Mouse (Mus musculus) MEL (cell line): Measurements from ENCODE around the gene Trappc12. TPM values are rescaled to one million over a fixed set of nuclear protein-coding genes. Genes with fewer than 3 reads are reported as not detected.

Experiments used
- DNase-seq: peaks from one replicate; pipeline ENCODE4 v3.0.0; 2011; ENCODE audit warnings: low read depth, low spot score
- H3K27ac ChIP-seq: 2 replicates; pipeline ENCODE4 v1.5.1; 2012; ENCODE audit warnings: low read depth, mild to moderate bottlenecking, control low read depth, low read length, moderate library complexity; ENCODE audit not compliant: control insufficient read depth
- H3K27me3 ChIP-seq, 2 experiments: fragments of 150-350 bp in 1 of 2; sonication (generic) in 1 of 2; 2 replicates each; pipeline ENCODE4 v1.6.1; 2012; ENCODE audit warnings: low read length in 2 of 2, mild to moderate bottlenecking in 2 of 2, improper control_type of control experiment in 1 of 2, moderate library complexity in 1 of 2; ENCODE audit not compliant: insufficient read depth in 2 of 2, control insufficient read depth in 1 of 2
- H3K36me3 ChIP-seq, 2 experiments: 2 replicates each; pipeline ENCODE4 v1.6.1; 2012 to 2014; ENCODE audit warnings: low read length in 2 of 2, improper control_type of control experiment in 1 of 2, inconsistent platforms in 1 of 2, mild to moderate bottlenecking in 1 of 2; ENCODE audit not compliant: insufficient read depth in 2 of 2, control insufficient read depth in 1 of 2
- H3K4me1 ChIP-seq, 2 experiments: fragments of 150-350 bp in 1 of 2; sonication (generic) in 1 of 2; 2 replicates each; pipeline ENCODE4 v1.6.1; 2012; ENCODE audit warnings: low read length in 2 of 2, improper control_type of control experiment in 1 of 2, mild to moderate bottlenecking in 1 of 2; ENCODE audit not compliant: insufficient read depth in 2 of 2, control insufficient read depth in 1 of 2
- H3K4me3 ChIP-seq, 2 experiments: fragments of 150-350 bp in 1 of 2; sonication (generic) in 1 of 2; 2 replicates each; pipeline ENCODE4 v1.5.1; 2012; ENCODE audit warnings: low read depth in 2 of 2, low read length in 2 of 2, mild to moderate bottlenecking in 2 of 2, moderate library complexity in 2 of 2, control low read depth in 1 of 2, improper control_type of control experiment in 1 of 2; ENCODE audit not compliant: control insufficient read depth in 1 of 2, insufficient read depth in 1 of 2
- H3K79me2 ChIP-seq: 2 replicates; pipeline ENCODE4 v1.6.1; 2012; ENCODE audit warnings: mild to moderate bottlenecking, low read length, moderate library complexity; ENCODE audit not compliant: control insufficient read depth, poor library complexity, insufficient read depth
- H3K9ac ChIP-seq: 2 replicates; pipeline ENCODE4 v1.6.1; 2012; ENCODE audit warnings: low read depth, mild to moderate bottlenecking, control low read depth, low read length, moderate library complexity; ENCODE audit not compliant: control insufficient read depth, poor library complexity, severe bottlenecking
- H3K9me3 ChIP-seq: fragments of 150-350 bp; sonication (generic); replicated peaks from 2 replicates; pipeline ENCODE4 v1.6.1; 2012; ENCODE audit warnings: mild to moderate bottlenecking, low read length, improper control_type of control experiment, moderate library complexity; ENCODE audit not compliant: insufficient read depth
- BHLHE40 ChIP-seq: IDR thresholded peaks from 2 replicates; pipeline ENCODE4 v1.6.1; 2012; ENCODE audit warnings: low read depth, mild to moderate bottlenecking, inconsistent platforms, low read length, improper control_type of control experiment, borderline replicate concordance
- CTCF ChIP-seq, 3 experiments: IDR thresholded peaks in 2 of 3; conservative IDR thresholded peaks in 1 of 3; 2 replicates each; pipeline ENCODE4 v1.5.1; 2011 to 2012; ENCODE audit warnings: low read length in 3 of 3, low read depth in 2 of 3, mild to moderate bottlenecking in 2 of 3, improper control_type of control experiment in 1 of 3, inconsistent platforms in 1 of 3, mixed read lengths in 1 of 3, moderate library complexity in 1 of 3; ENCODE audit not compliant: control insufficient read depth in 1 of 3, insufficient read depth in 1 of 3, poor library complexity in 1 of 3, severe bottlenecking in 1 of 3
- EP300 ChIP-seq, 2 experiments: IDR thresholded peaks; 2 replicates each; pipeline ENCODE4 v1.6.1; 2011; ENCODE audit warnings: improper control_type of control experiment in 2 of 2, low read length in 2 of 2, low read depth in 1 of 2, mild to moderate bottlenecking in 1 of 2
- ETS1 ChIP-seq: IDR thresholded peaks from 2 replicates; pipeline ENCODE4 v1.6.1; 2012; ENCODE audit warnings: low read depth, mild to moderate bottlenecking, inconsistent platforms, low read length, improper control_type of control experiment, moderate library complexity
- GATA1 ChIP-seq: IDR thresholded peaks from 2 replicates; pipeline ENCODE4 v1.6.1; 2011; ENCODE audit warnings: low read depth, low read length, improper control_type of control experiment
- MEF2A ChIP-seq: IDR thresholded peaks from 2 replicates; pipeline ENCODE4 v1.6.1; 2014; ENCODE audit warnings: low read depth, mild to moderate bottlenecking, inconsistent platforms, low read length, improper control_type of control experiment; ENCODE audit not compliant: poor library complexity, insufficient replicate concordance, severe bottlenecking; ENCODE audit errors: extremely low read depth
- MYB ChIP-seq: IDR thresholded peaks from 2 replicates; pipeline ENCODE4 v1.6.1; 2011; ENCODE audit warnings: mild to moderate bottlenecking, low read depth, low read length, improper control_type of control experiment
- MYC ChIP-seq: IDR thresholded peaks from 2 replicates; pipeline ENCODE4 v1.6.1; 2011; ENCODE audit warnings: low read depth, mild to moderate bottlenecking, low read length, improper control_type of control experiment, moderate library complexity
- NRF1 ChIP-seq: IDR thresholded peaks from 2 replicates; pipeline ENCODE4 v1.6.1; 2014; ENCODE audit warnings: low read depth, mild to moderate bottlenecking, inconsistent platforms, low read length, improper control_type of control experiment, moderate library complexity; ENCODE audit not compliant: poor library complexity, insufficient read depth, severe bottlenecking
- RAD21 ChIP-seq: IDR thresholded peaks from 2 replicates; pipeline ENCODE4 v1.6.1; 2011; ENCODE audit warnings: mild to moderate bottlenecking, low read depth, low read length, improper control_type of control experiment
- SMC3 ChIP-seq: IDR thresholded peaks from 2 replicates; pipeline ENCODE4 v1.6.1; 2011; ENCODE audit warnings: low read depth, low read length, improper control_type of control experiment
- TBP ChIP-seq: IDR thresholded peaks from 2 replicates; pipeline ENCODE4 v1.8.0; 2011; ENCODE audit warnings: low read depth, low read length, improper control_type of control experiment
- USF2 ChIP-seq, 2 experiments: IDR thresholded peaks; 2 replicates each; pipeline ENCODE4 v1.6.1; 2011 to 2012; ENCODE audit warnings: improper control_type of control experiment in 2 of 2, low read length in 2 of 2, borderline replicate concordance in 1 of 2, inconsistent platforms in 1 of 2, low read depth in 1 of 2, mild to moderate bottlenecking in 1 of 2; ENCODE audit not compliant: insufficient read depth in 1 of 2
- ZKSCAN1 ChIP-seq: IDR thresholded peaks from 2 replicates; pipeline ENCODE4 v1.6.1; 2012; ENCODE audit warnings: low read depth, mild to moderate bottlenecking, inconsistent platforms, low read length, improper control_type of control experiment, moderate library complexity
- ZMIZ1 ChIP-seq: IDR thresholded peaks from 2 replicates; pipeline ENCODE4 v1.6.1; 2012; ENCODE audit warnings: low read depth, mild to moderate bottlenecking, inconsistent platforms, low read length, improper control_type of control experiment, moderate library complexity
- polyA plus RNA-seq, 2 experiments: library from polyadenylated mRNA; stranded (reverse) in 1 of 2; unstranded in 1 of 2; fragments of >175 nt in 1 of 2; fragments of >200 nt in 1 of 2; gene quantifications; 2 replicates each; pipeline versions ENCODE4 v1.2.1 to v1.2.4; 2012; ENCODE audit warnings: low replicate concordance in 2 of 2, low read depth in 1 of 2; ENCODE audit not compliant: insufficient read length in 2 of 2, insufficient read depth in 1 of 2, missing spikeins in 1 of 2
- total RNA-seq: library from RNA; depleted of rRNA; stranded (reverse); fragments of 300-350 nt; gene quantifications from 2 replicates; pipeline ENCODE4 v1.2.3, GENCODE M21; 2012

Trappc12 gene
- total and polyA plus RNA-seq, 3 experiments: 31.1 to 35.1 TPM; not detected in 1

GRCm38 (mm10) chr12:28784355-28784754 lies 34.1 kb upstream of the Trappc12 start:
- DNase-seq: peak; percentile 50
- no peaks in the 10 kb centered on the region for H3K9me3 ChIP-seq
- no peak overlapping the region for H3K4me3 ChIP-seq
- peak; percentile 54 for TF ChIP-seq SMC3
- TF ChIP-seq BHLHE40: no peak
- TF ChIP-seq RAD21: peak; percentile 29
- TF ChIP-seq TBP: no peak
- peak; percentile 36 to 51 (median 49); a peak in 5 of 6 replicates for TF ChIP-seq CTCF (IDR thresholded peaks at IDR 0.05 in 2 of 3, conservative IDR thresholded peaks at IDR 0.05 in 1 of 3; ENCODE audit: control insufficient read depth in 1 of 3, insufficient read depth in 1 of 3, low read depth in 2 of 3, low read length in 3 of 3, poor library complexity in 1 of 3, severe bottlenecking in 1 of 3)
- TF ChIP-seq NRF1: no peak
- no peaks in the 10 kb centered on the region for H3K4me1 ChIP-seq
- no peaks in the 10 kb centered on the region for H3K79me2 ChIP-seq
- H3K36me3 ChIP-seq: no peaks in the 10 kb centered on the region
- no peak overlapping the region for H3K27ac ChIP-seq
- no peak overlapping the region for H3K9ac ChIP-seq
- no peaks in the 10 kb centered on the region for H3K27me3 ChIP-seq

- Histone ChIP-seq H3K27me3 (no peaks in the 10 kb centered on the region), H3K9ac (no peak overlapping the region), H3K4me3 (no peak overlapping the region), H3K4me1 (0 out of 4 replicates have a peak, but pooled peaks cover 0 to 2% of the 10 kb centered on the region in 2 experiments), H3K79me2 (no peaks in the 10 kb centered on the region), H3K36me3 (no peaks in the 10 kb centered on the region), H3K27ac (no peak overlapping the region), H3K9me3 (no peaks in the 10 kb centered on the region)
- no peak for DNase-seq
- TF ChIP-seq NRF1: no peak
- TF ChIP-seq ETS1: no peak
- no peak for TF ChIP-seq ZMIZ1
- TF ChIP-seq USF2 (IDR thresholded peaks at IDR 0.05; ENCODE audit: borderline replicate concordance in 1 of 2, insufficient read depth in 1 of 2, low read depth in 1 of 2, low read length in 2 of 2): no peak
- TF ChIP-seq ZKSCAN1: no peak
- TF ChIP-seq EP300 (IDR thresholded peaks at IDR 0.05; ENCODE audit: low read depth in 1 of 2, low read length in 2 of 2): no peak
- no peak for TF ChIP-seq MEF2A
- TF ChIP-seq GATA1: no peak
- TF ChIP-seq MYB: no peak
- TF ChIP-seq MYC: no peak
Measured at GRCm38 (mm10) chr12:28782637-28783036, 32.4 kb upstream of the Trappc12 start.
